Mouse (Mus musculus) ES-Bruce4 (cell line): ENCODE data around the gene Cdk5rap3.

Source experiments
- CTCF ChIP-seq: IDR thresholded peaks from one replicate; pipeline ENCODE4 v1.8.1; 2011; ENCODE audit warnings: low read depth, low read length
- POLR2A ChIP-seq: IDR thresholded peaks from one replicate; pipeline ENCODE4 v1.8.1; 2011; ENCODE audit warnings: low read length; ENCODE audit not compliant: insufficient read depth

- TF ChIP-seq CTCF: no peak
- no peak for TF ChIP-seq POLR2A
These were observed 28.7 kb upstream of the Cdk5rap3 start for GRCm38 (mm10) chr11:96944844-96945580.
